Mouse (Mus musculus): Measurements from ENCODE around the gene Dhx57. TPM values are rescaled to one million over a fixed set of nuclear protein-coding genes. Genes with fewer than 3 reads are reported as not detected.
"Not testable (repeated sequence)": the region's sequence is repeated elsewhere in the genome, so short reads cannot be mapped to it uniquely, and the experiment has no call there.

Dhx57 gene
- polyA plus RNA-seq, 1 experiment from 2014 or later, result 15.6 TPM

DNA sequence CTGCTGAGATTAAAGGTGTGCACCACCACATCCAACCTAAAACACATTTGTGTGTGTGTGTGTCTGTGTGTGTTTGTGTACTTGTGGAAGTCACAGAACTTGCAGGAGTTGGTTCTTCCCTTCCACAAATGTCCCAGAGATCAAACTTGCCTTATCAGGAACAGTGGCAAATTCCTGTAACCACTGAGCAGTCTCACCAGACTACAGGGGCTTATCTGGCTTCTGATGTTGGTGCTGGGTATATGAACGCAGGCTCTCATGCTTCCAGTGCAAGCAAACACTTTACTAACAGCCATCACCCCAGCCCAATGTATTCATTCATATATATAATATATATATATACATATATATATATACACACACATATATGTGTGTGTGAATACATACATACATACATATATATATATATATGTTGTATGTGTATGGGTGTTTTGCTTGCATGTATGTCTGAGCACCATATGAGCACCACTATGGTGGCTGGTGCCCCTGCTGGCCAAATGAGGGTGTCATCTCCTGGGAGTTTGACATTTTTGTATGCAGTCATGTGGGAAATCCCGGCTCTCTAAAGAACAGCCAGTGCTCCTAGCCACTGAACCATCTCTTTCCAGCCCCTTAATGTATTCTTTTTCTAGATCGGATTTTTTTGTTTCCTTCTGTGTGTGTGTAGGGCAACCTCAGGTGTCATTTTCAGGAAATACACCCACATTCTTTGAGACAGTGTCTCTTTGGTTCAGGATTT lies 68.2 kb downstream of the Dhx57 start:
- 68% methylated on average over 3 of the region's 3 CpGs for WGBS
- no peak overlapping the region for H3K27ac ChIP-seq (ENCODE audit: low read length)
- H3K4me1 ChIP-seq (ENCODE audit: control insufficient read depth, insufficient read depth, low read length), result no peaks in the 10 kb centered on the region
- H3K9me3 ChIP-seq (replicated peaks; ENCODE audit: control insufficient read depth, low read length), result no peaks in the 10 kb centered on the region
- H3K36me3 ChIP-seq (ENCODE audit: control insufficient read depth, insufficient read depth, low read length), result no peaks in the 10 kb centered on the region
- H3K9ac ChIP-seq (ENCODE audit: low read length), result no peak overlapping the region
- no peak overlapping the region for H3K4me3 ChIP-seq (replicated peaks; ENCODE audit: low read length)
- no peak for ATAC-seq (ENCODE audit: insufficient read depth, low FRiP score)
- no peak overlapping the region for H3K4me2 ChIP-seq (ENCODE audit: low read depth, low read length)
- no peaks in the 10 kb centered on the region for H3K27me3 ChIP-seq (ENCODE audit: control insufficient read depth, insufficient read depth, low read length)

DNA sequence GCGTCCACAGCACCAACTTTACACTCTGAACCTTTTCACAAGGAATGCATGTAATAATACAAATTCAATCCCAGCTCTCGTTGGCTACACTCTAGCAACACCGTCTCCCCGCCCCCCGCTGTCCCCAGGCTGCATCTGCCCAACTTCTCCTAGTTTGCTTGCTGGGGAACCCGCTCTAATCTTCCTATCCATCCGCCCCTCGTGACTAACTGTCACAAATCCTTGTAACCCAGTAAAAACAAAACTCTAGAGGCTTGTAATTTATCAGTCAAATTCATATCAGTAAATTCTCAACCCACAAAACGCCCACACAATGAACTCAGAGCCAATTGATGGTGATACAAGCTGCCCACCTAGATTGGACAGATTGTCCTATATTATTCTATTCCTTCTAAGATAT lies 69.1 kb downstream of the Dhx57 start:
- no peak for ATAC-seq (ENCODE audit: insufficient read depth, low FRiP score)
- WGBS, result 62% methylated on average over 9 of the region's 9 CpGs
- Histone ChIP-seq H3K4me2 (ENCODE audit: low read depth, low read length) (no peak overlapping the region), H3K4me3 (replicated peaks; ENCODE audit: low read length) (no peak overlapping the region), H3K9me3 (replicated peaks; ENCODE audit: control insufficient read depth, low read length) (no peaks in the 10 kb centered on the region), H3K9ac (ENCODE audit: low read length) (no peak overlapping the region), H3K36me3 (ENCODE audit: control insufficient read depth, insufficient read depth, low read length) (no peaks in the 10 kb centered on the region), H3K4me1 (ENCODE audit: control insufficient read depth, insufficient read depth, low read length) (no peaks in the 10 kb centered on the region), H3K27me3 (ENCODE audit: control insufficient read depth, insufficient read depth, low read length) (no peaks in the 10 kb centered on the region), H3K27ac (ENCODE audit: low read length) (no peak overlapping the region)

DNA sequence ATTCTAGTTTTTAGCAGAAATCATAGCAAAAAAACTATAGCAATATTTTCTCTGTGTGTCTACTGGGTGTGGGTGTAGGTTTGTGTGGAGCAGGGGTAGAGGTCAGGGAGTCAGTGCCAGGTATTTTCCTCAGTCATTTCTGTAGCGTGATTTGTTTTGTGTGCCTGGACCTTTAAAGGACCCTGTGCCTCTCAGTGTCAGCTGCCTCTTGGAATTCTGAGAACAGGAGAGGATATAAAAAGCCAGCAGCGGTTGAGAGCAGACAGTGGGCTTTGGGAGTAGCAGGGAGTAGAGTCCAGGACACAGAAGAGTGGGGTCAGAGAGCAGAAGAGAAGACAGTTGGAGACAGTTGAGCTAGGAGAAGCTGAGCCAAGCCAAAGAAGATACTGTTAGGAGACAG lies 70.1 kb downstream of the Dhx57 start:
- no peaks in the 10 kb centered on the region for H3K9me3 ChIP-seq (replicated peaks; ENCODE audit: control insufficient read depth, low read length)
- ATAC-seq (ENCODE audit: insufficient read depth, low FRiP score), result no peak
- H3K27me3 ChIP-seq (ENCODE audit: control insufficient read depth, insufficient read depth, low read length), result no peaks in the 10 kb centered on the region
- H3K36me3 ChIP-seq (ENCODE audit: control insufficient read depth, insufficient read depth, low read length), result no peaks in the 10 kb centered on the region
- whole genome bisulfite sequencing, result 63% methylated on average over 2 of the region's 2 CpGs
- no peaks in the 10 kb centered on the region for H3K4me1 ChIP-seq (ENCODE audit: control insufficient read depth, insufficient read depth, low read length)
- no peak overlapping the region for H3K4me3 ChIP-seq (replicated peaks; ENCODE audit: low read length)
- no peak overlapping the region for H3K27ac ChIP-seq (ENCODE audit: low read length)
- no peak overlapping the region for H3K4me2 ChIP-seq (ENCODE audit: low read depth, low read length)
- H3K9ac ChIP-seq (ENCODE audit: low read length), result no peak overlapping the region

DNA sequence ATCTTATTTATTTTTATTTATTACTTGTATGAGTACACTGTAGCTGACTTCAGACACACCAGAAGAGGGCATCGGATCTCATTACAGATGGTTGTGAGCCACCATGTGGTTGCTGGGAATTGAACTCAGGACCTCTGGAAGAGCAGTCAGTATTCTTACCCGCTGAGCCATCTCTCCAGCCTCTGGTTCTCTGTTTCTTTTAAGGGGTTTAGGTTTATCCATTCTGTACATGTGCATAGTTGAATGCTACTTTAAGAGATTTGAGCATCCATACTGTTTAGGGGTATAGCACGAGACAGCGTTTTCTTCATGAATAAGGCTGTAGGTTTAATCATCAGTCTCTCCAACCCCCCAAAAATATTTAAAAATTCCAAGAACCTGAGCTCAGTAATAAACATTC lies 76.3 kb downstream of the Dhx57 start:
- H3K4me3 ChIP-seq (replicated peaks; ENCODE audit: low read length); H3K9ac ChIP-seq (ENCODE audit: low read length); H3K36me3 ChIP-seq (ENCODE audit: control insufficient read depth, insufficient read depth, low read length); ATAC-seq (ENCODE audit: insufficient read depth, low FRiP score); H3K4me2 ChIP-seq (ENCODE audit: low read depth, low read length); H3K27me3 ChIP-seq (ENCODE audit: control insufficient read depth, insufficient read depth, low read length); H3K4me1 ChIP-seq (ENCODE audit: control insufficient read depth, insufficient read depth, low read length); H3K27ac ChIP-seq (ENCODE audit: low read length); H3K9me3 ChIP-seq (replicated peaks; ENCODE audit: control insufficient read depth, low read length): not testable (repeated sequence)
- WGBS, result 88% methylated on average over 4 of the region's 4 CpGs

DNA sequence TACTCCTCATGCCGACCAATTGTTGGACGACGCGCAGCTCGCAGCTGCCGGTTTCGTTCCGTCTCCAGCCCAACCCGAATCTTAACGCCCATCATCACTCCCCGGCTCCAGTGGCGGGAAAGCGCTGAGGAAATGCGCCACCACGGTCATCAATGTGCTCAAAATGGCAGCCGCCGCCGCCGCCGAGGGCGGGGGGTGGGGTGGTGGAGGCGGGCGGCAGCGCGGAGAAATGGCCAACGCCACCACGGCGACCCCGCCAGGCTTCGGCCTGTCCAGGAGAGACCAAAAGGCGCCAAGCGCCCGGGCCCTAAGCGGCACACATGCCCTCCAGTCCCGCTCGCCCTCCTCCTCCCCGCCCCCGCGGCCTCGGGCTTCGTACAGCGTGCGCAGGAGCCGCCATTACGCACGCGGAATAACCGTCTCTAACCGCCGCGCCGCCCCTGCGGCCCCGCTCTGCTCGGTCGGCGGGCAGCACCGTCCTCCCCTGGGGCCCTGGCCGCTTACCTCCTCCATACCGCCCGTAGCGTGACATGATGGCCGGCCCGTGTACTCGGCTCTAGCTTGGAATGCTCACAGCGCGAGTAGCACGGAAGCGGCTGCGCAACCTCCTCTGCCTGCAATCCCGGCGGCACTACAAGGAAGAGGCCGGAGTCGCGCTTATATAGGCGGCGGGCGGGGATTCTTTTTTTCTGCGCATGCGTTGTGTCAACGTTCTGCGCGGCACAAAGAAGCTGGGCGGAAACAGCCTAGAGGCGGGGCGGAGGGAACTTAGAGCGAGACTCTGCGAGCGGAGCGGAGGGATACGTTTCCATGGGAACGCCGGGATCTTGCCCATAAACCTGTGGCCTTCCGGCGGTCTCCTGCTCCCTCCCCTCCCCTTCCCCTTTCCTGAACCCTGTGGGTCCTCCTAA lies 83.3 kb downstream of the Dhx57 start, which contains the start of the genes Srsf7 and Ttc39d:
Srsf7 (minus strand) TSS at position 637 of the 911 bp plus-strand sequence.
Ttc39d (plus strand) TSS at position 790 of the 911 bp plus-strand sequence.
- peak; percentile 96 for ATAC-seq (ENCODE audit: insufficient read depth, low FRiP score)

DNA sequence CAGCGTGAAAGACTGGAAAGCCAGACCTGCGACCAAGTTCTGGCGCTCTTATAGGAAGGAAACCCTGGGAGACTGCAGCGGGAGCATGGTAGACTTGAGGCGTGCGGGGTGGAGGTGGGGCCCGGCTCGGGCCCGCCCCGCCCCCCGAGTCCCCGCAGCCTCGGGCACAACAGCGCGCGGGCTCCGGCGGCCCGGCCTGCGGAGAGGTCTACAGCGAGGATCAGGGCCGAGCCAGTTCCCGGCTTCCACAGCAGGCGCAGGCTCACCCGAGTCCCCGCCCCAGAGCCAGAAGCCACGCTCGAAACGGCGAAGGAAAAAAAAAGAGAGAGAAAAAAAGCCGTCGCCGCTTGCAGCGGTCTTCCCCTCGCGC lies 84.0 kb downstream of the Dhx57 start:
- H3K9me3 ChIP-seq (replicated peaks; ENCODE audit: control insufficient read depth, low read length), result no peaks in the 10 kb centered on the region
- under 1% methylated on average over 36 of the region's 36 CpGs for WGBS
- H3K4me3 ChIP-seq (replicated peaks; ENCODE audit: low read length), result peak overlapping the region; percentile 95
- H3K4me2 ChIP-seq (ENCODE audit: low read depth, low read length), result peak overlapping the region; percentile 84
- peak overlapping the region; percentile 98 for H3K9ac ChIP-seq (ENCODE audit: low read length)
- H3K27me3 ChIP-seq (ENCODE audit: control insufficient read depth, insufficient read depth, low read length), result no peaks in the 10 kb centered on the region
- H3K36me3 ChIP-seq (ENCODE audit: control insufficient read depth, insufficient read depth, low read length), result peaks cover 10% of the 10 kb centered on the region
- ATAC-seq (ENCODE audit: insufficient read depth, low FRiP score), result peak; percentile 56; the same call in 1 of the 2 replicates
- H3K4me1 ChIP-seq (ENCODE audit: control insufficient read depth, insufficient read depth, low read length), result 0 out of 2 replicates have a peak, but pooled peaks cover 6% of the 10 kb centered on the region
- peak overlapping the region; percentile 99 for H3K27ac ChIP-seq (ENCODE audit: low read length)

More for the DNA sequence above, 83.3 kb downstream of the Dhx57 start, which contains the start of the genes Srsf7 and Ttc39d:
- Histone ChIP-seq H3K9ac (ENCODE audit: low read length) (peak within 1 kb of the TSS; percentile 98), H3K4me2 (ENCODE audit: low read depth, low read length) (peak within 1 kb of the TSS; percentile 84), H3K27me3 (ENCODE audit: control insufficient read depth, insufficient read depth, low read length) (no peaks in the 10 kb centered on the region), H3K4me1 (ENCODE audit: control insufficient read depth, insufficient read depth, low read length) (0 out of 2 replicates have a peak, but pooled peaks cover 6% of the 10 kb centered on the region), H3K27ac (ENCODE audit: low read length) (peak within 1 kb of the TSS; percentile 99), H3K9me3 (replicated peaks; ENCODE audit: control insufficient read depth, low read length) (no peaks in the 10 kb centered on the region), H3K4me3 (replicated peaks; ENCODE audit: low read length) (peak within 1 kb of the TSS; percentile 95), H3K36me3 (ENCODE audit: control insufficient read depth, insufficient read depth, low read length) (peaks cover 7% of the 10 kb centered on the region; the same call in 1 of the 2 replicates)
- under 1% methylated on average over 91 of the region's 95 CpGs for WGBS

DNA sequence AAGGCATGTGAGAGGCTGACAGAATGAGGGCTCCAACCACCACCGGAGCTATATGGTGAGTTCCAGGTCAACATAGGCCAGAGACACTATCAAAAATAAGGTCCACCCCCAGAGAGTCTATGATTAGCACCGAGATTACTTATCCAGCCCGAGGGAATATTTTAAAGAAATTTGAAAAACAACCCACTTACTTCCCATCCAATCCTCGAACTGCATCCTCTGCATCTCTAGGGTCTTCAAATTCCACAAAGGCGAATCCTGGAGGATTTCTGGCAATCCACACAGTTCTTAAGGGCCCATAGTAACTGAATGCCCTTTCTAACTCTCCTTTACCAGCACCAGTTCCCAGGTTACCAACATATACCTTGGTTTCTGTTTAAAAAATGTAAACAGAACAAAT lies 84.6 kb downstream of the Dhx57 start:
- H3K27me3 ChIP-seq (ENCODE audit: control insufficient read depth, insufficient read depth, low read length), result no peaks in the 10 kb centered on the region
- H3K9ac ChIP-seq (ENCODE audit: low read length), result peak overlapping the region; percentile 98
- no peaks in the 10 kb centered on the region for H3K9me3 ChIP-seq (replicated peaks; ENCODE audit: control insufficient read depth, low read length)
- peak overlapping the region; percentile 84 for H3K4me2 ChIP-seq (ENCODE audit: low read depth, low read length)
- peak overlapping the region; percentile 95 for H3K4me3 ChIP-seq (replicated peaks; ENCODE audit: low read length)
- H3K4me1 ChIP-seq (ENCODE audit: control insufficient read depth, insufficient read depth, low read length), result 0 out of 2 replicates have a peak, but pooled peaks cover 6% of the 10 kb centered on the region
- no peak overlapping the region; the same call in 1 of the 2 replicates for H3K27ac ChIP-seq (ENCODE audit: low read length)
- ATAC-seq (ENCODE audit: insufficient read depth, low FRiP score), result no peak
- WGBS, result 5% methylated on average over 5 of the region's 5 CpGs
- peaks cover 10% of the 10 kb centered on the region for H3K36me3 ChIP-seq (ENCODE audit: control insufficient read depth, insufficient read depth, low read length)

DNA sequence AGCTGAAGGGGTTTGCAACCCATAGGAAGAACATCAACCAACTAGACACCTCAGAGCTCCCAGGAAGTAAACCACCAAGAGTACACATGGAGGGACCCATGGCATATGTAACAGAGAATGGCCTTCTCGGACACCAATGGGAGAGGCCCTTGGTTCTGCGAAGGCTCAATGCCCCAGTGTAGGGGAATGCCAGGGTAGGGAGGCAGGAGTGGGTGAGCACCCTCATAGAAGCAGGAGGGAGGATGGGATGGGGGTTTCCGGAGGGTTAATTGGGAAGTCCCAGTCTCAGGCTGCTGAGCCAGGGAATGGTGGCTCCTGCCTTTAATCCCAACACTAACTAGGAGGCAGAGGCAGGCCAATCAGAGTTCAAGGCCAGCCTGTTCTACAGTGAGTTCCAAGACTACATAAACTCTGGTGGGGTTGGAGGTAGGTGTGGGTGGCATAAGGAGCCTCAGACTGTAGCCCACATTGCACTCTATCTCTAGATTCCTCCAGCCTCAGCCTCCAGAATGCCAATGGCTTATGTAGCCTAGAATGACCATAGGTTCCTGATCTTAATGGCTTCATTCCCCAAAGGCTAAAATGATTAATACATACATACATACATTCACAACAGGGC lies 91.0 kb downstream of the Dhx57 start:
- no peak overlapping the region for H3K4me2 ChIP-seq (ENCODE audit: low read depth, low read length)
- H3K9ac ChIP-seq (ENCODE audit: low read length), result no peak overlapping the region
- no peaks in the 10 kb centered on the region for H3K9me3 ChIP-seq (replicated peaks; ENCODE audit: control insufficient read depth, low read length)
- no peaks in the 10 kb centered on the region for H3K4me1 ChIP-seq (ENCODE audit: control insufficient read depth, insufficient read depth, low read length)
- H3K36me3 ChIP-seq (ENCODE audit: control insufficient read depth, insufficient read depth, low read length), result peaks cover 15% of the 10 kb centered on the region
- no peak for ATAC-seq (ENCODE audit: insufficient read depth, low FRiP score)
- WGBS, result 88% methylated on average over 3 of the region's 3 CpGs
- H3K4me3 ChIP-seq (replicated peaks; ENCODE audit: low read length), result no peak overlapping the region
- no peaks in the 10 kb centered on the region for H3K27me3 ChIP-seq (ENCODE audit: control insufficient read depth, insufficient read depth, low read length)
- no peak overlapping the region for H3K27ac ChIP-seq (ENCODE audit: low read length)
